In genomic region chr2:145990446-145990845, GRCm38 (mm10) we compare ENCODE assay signal across 29 mouse cellular contexts. TPM values are rescaled to one million over a fixed set of nuclear protein-coding genes. Genes with fewer than 3 reads are reported as not detected.
A peak's percentile ranks its signal among the peaks of the same experiment; 100 is the strongest.
DNase-seq lines count a peak whose midpoint lies in the region; ATAC-seq and TF ChIP-seq lines count a peak whose summit lies in the region.
"Had no signal": no experiment of that assay in that cellular context is flagged by ENCODE, and none has a peak within 500 bp of the region (broad histone marks: within the 10 kb centered on the region; RNA-seq: fewer than 3 reads in every experiment).

No protein-coding gene starts in this region.

- peak; percentile 40 for DNase-seq in forebrain, embryonic 14.5 days (ENCODE audit: low spot score)
- DNase-seq in Muller cell, postnatal 12 days (ENCODE audit: inconsistent ontology term) = peak; percentile 84
- peak; percentile 41 for DNase-seq in brain, embryonic 14.5 days (ENCODE audit: low read depth)
- DNase-seq in retina, postnatal 1 day = peak; percentile 31
- DNase-seq in left cerebral cortex, postnatal 4 days = no peak
- DNase-seq: adrenal gland, adult 8-10 months; adrenal gland, postnatal 14 days; adrenal gland, postnatal 36 days; B cell, adult 2 months; cerebellum, adult 11 months; cerebellum, adult 18-20 months; cerebellum, adult 8-10 months; cerebellum, adult 9-11 months; cerebellum, postnatal 14 days; cerebellum, postnatal 36 days; embryo, embryonic 11 days had no signal

- no peaks in the 10 kb centered on the region for H3K27me3 ChIP-seq in forebrain, embryonic 14.5 days (replicated peaks; ENCODE audit: control insufficient read depth, insufficient read depth, low read length)
- H3K27me3 ChIP-seq in forebrain, embryonic 15.5 days = no peaks in the 10 kb centered on the region
- H3K27me3 ChIP-seq in hindbrain, embryonic 13.5 days = no peaks in the 10 kb centered on the region
- H3K27me3 ChIP-seq: CH12.LX; embryonic facial prominence, embryonic 13.5 days; embryonic facial prominence, embryonic 15.5 days; forebrain, embryonic 12.5 days had no signal

- H3K27ac ChIP-seq in forebrain, embryonic 14.5 days (ENCODE audit: low read depth, low read length) = no peak overlapping the region
- H3K27ac ChIP-seq in forebrain, embryonic 15.5 days (replicated peaks) = no peak overlapping the region
- no peak overlapping the region for H3K27ac ChIP-seq in hindbrain, embryonic 13.5 days
- H3K27ac ChIP-seq: embryonic facial prominence, embryonic 13.5 days; embryonic facial prominence, embryonic 15.5 days; forebrain, embryonic 10.5 days; forebrain, embryonic 12.5 days had no signal

- no peaks in the 10 kb centered on the region for H3K4me1 ChIP-seq in forebrain, embryonic 14.5 days (ENCODE audit: control insufficient read depth, insufficient read depth, low read length)
- H3K4me1 ChIP-seq in forebrain, embryonic 15.5 days = no peaks in the 10 kb centered on the region
- no peaks in the 10 kb centered on the region for H3K4me1 ChIP-seq in hindbrain, embryonic 13.5 days (replicated peaks)
- H3K4me1 ChIP-seq: embryonic facial prominence, embryonic 13.5 days; embryonic facial prominence, embryonic 15.5 days had no signal

- no peak for TF ChIP-seq CTCF in brain, embryonic 14.5 days (IDR thresholded peaks at IDR 0.05; ENCODE audit: borderline replicate concordance, extremely low read depth, insufficient read depth, insufficient read length)

- H3K9me3 ChIP-seq in forebrain, embryonic 14.5 days (replicated peaks; ENCODE audit: control insufficient read depth, low read length) = no peaks in the 10 kb centered on the region
- no peaks in the 10 kb centered on the region for H3K9me3 ChIP-seq in forebrain, embryonic 15.5 days
- H3K9me3 ChIP-seq in hindbrain, embryonic 13.5 days = no peaks in the 10 kb centered on the region
- H3K9me3 ChIP-seq: embryonic facial prominence, embryonic 13.5 days; embryonic facial prominence, embryonic 15.5 days; forebrain, embryonic 10.5 days; forebrain, embryonic 12.5 days had no signal

- no peak overlapping the region for H3K4me3 ChIP-seq in forebrain, embryonic 14.5 days (ENCODE audit: low read depth, low read length)
- no peak overlapping the region for H3K4me3 ChIP-seq in forebrain, embryonic 15.5 days
- no peak overlapping the region for H3K4me3 ChIP-seq in hindbrain, embryonic 13.5 days
- H3K4me3 ChIP-seq: embryonic facial prominence, embryonic 13.5 days; embryonic facial prominence, embryonic 15.5 days; erythroblast, embryonic 14.5 days; forebrain, embryonic 10.5 days; forebrain, embryonic 12.5 days had no signal

- H3K36me3 ChIP-seq in forebrain, embryonic 14.5 days (ENCODE audit: control insufficient read depth, insufficient read depth, low read length) = no peaks in the 10 kb centered on the region
- no peaks in the 10 kb centered on the region for H3K36me3 ChIP-seq in forebrain, embryonic 15.5 days
- H3K36me3 ChIP-seq in hindbrain, embryonic 13.5 days = no peaks in the 10 kb centered on the region
- H3K36me3 ChIP-seq: embryonic facial prominence, embryonic 13.5 days; embryonic facial prominence, embryonic 15.5 days; forebrain, embryonic 10.5 days; forebrain, embryonic 12.5 days; G1E had no signal

- 26% methylated on average over 2 of the region's 2 CpGs for WGBS in forebrain, embryonic 14.5 days
- WGBS in forebrain, embryonic 15.5 days = 44% methylated on average over 2 of the region's 2 CpGs
- 46% methylated on average over 2 of the region's 2 CpGs for WGBS in hindbrain, embryonic 13.5 days

- intact Hi-C loops in left cerebral cortex, postnatal 4 days (cut with DNase I) = no loop called here

- H3K9ac ChIP-seq in forebrain, embryonic 14.5 days (ENCODE audit: low read length) = no peak overlapping the region
- H3K9ac ChIP-seq in forebrain, embryonic 15.5 days (replicated peaks) = no peak overlapping the region
- H3K9ac ChIP-seq in hindbrain, embryonic 13.5 days = no peak overlapping the region
- H3K9ac ChIP-seq: embryonic facial prominence, embryonic 13.5 days; embryonic facial prominence, embryonic 15.5 days; forebrain, embryonic 12.5 days had no signal

- no peak for ATAC-seq in forebrain, embryonic 14.5 days
- ATAC-seq in forebrain, embryonic 15.5 days (replicated peaks) = no peak
- no peak for ATAC-seq in hindbrain, embryonic 13.5 days (ENCODE audit: low FRiP score)
- ATAC-seq: activated CD4-positive, CD25-positive, alpha-beta regulatory T cell, adult 4 months; CD4-positive, CD25-positive, alpha-beta regulatory T cell, adult 4 months; forebrain, embryonic 16.5 days had no signal

- TF ChIP-seq POLR2A in brain, embryonic 14.5 days (IDR thresholded peaks at IDR 0.05; ENCODE audit: borderline replicate concordance, extremely low read depth, insufficient read depth, insufficient read length, poor library complexity, severe bottlenecking) = no peak

- no peak overlapping the region for H3K4me2 ChIP-seq in forebrain, embryonic 14.5 days (ENCODE audit: low read length)
- H3K4me2 ChIP-seq in forebrain, embryonic 15.5 days (replicated peaks) = no peak overlapping the region
- H3K4me2 ChIP-seq in hindbrain, embryonic 13.5 days = no peak overlapping the region
- H3K4me2 ChIP-seq: embryonic facial prominence, embryonic 13.5 days; embryonic facial prominence, embryonic 15.5 days; forebrain, embryonic 12.5 days had no signal

RNA-seq across cellular contexts. Expression of gene Crnkl1, which starts 55.6 kb away (rescaled TPM):
- polyA plus RNA-seq in forebrain, embryonic 14.5 days (2014; fragmentation: Nextera tagmentation; extraction: Ambion mirVana) = 34.4 and 36.0 TPM in 2 replicates
- 31.3 and 34.9 TPM in 2 replicates for polyA plus RNA-seq in forebrain, embryonic 15.5 days (2015; fragmentation: Nextera tagmentation; extraction: Ambion mirVana)
- polyA plus RNA-seq in brain, embryonic 14.5 days (2012; rRNA removed) = 17.3 and 17.7 TPM in 2 replicates
- 10 to 100 TPM; 22.5 to 24.3 TPM for total RNA-seq in left cerebral cortex, postnatal 4 days (2021)
- 30.2 and 30.5 TPM in 2 replicates for polyA plus RNA-seq in hindbrain, embryonic 13.5 days (2015; fragmentation: Nextera tagmentation; extraction: Ambion mirVana)

RNA-seq across cellular contexts. Expression of gene Cfap61, which starts 55.9 kb away (rescaled TPM):
- polyA plus RNA-seq in forebrain, embryonic 14.5 days (2014; fragmentation: Nextera tagmentation; extraction: Ambion mirVana) = 2.4 and 2.5 TPM in 2 replicates
- polyA plus RNA-seq in forebrain, embryonic 15.5 days (2015; fragmentation: Nextera tagmentation; extraction: Ambion mirVana) = 1.9 and 2.2 TPM in 2 replicates
- 2.1 and 2.9 TPM in 2 replicates for polyA plus RNA-seq in brain, embryonic 14.5 days (2012; rRNA removed)
- total RNA-seq in left cerebral cortex, postnatal 4 days (2021) = 1 to 10 TPM; 1.8 to 2.4 TPM
- 2.1 and 3.8 TPM in 2 replicates for polyA plus RNA-seq in hindbrain, embryonic 13.5 days (2015; fragmentation: Nextera tagmentation; extraction: Ambion mirVana)
- total RNA-seq: CH12.LX; common myeloid progenitor, adult 5-6 weeks had no signal
- polyA plus RNA-seq: activated CD4-positive, CD25-positive, alpha-beta regulatory T cell, adult 4 months; CD4-positive, CD25-positive, alpha-beta regulatory T cell, adult 4 months; erythroblast, embryonic 14.5 days; G1E had no signal
